Mouse (Mus musculus) limb, embryonic 13.5 days (tissue): ENCODE data around the gene Krtap24-1. TPM values are rescaled to one million over a fixed set of nuclear protein-coding genes. Genes with fewer than 3 reads are reported as not detected.

Experiments
- ATAC-seq: fragments of 200-750 bp; cut with Nextera tagmentation; 2 replicates; pipeline ENCODE4 v1.8.0; 2017; ENCODE audit warnings: low read depth, moderate number of reproducible peaks, moderate TSS enrichment; ENCODE audit not compliant: low FRiP score
- H3K27ac ChIP-seq: fragments of 300-500 bp; sonication (generic); 2 replicates; pipeline ENCODE4 v1.5.1; 2015; ENCODE audit warnings: inconsistent platforms, mild to moderate bottlenecking, moderate library complexity
- H3K27me3 ChIP-seq: fragments of 300-500 bp; sonication (generic); 2 replicates; pipeline ENCODE4 v1.6.1; 2015; ENCODE audit warnings: mild to moderate bottlenecking, inconsistent platforms
- H3K36me3 ChIP-seq: fragments of 300-500 bp; sonication (generic); 2 replicates; pipeline ENCODE4 v1.6.1; 2015; ENCODE audit warnings: inconsistent platforms, mild to moderate bottlenecking, moderate library complexity
- H3K4me1 ChIP-seq: fragments of 300-500 bp; sonication (generic); 2 replicates; pipeline ENCODE4 v1.6.1; 2015; ENCODE audit warnings: inconsistent platforms
- H3K4me2 ChIP-seq: fragments of 300-500 bp; sonication (generic); replicated peaks from 2 replicates; pipeline ENCODE4 v1.6.1; 2015; ENCODE audit warnings: inconsistent platforms, mild to moderate bottlenecking, moderate library complexity
- H3K4me3 ChIP-seq: fragments of 300-500 bp; sonication (generic); 2 replicates; pipeline ENCODE4 v1.5.1; 2015; ENCODE audit warnings: moderate library complexity, mild to moderate bottlenecking, inconsistent platforms
- H3K9ac ChIP-seq: fragments of 300-500 bp; sonication (generic); 2 replicates; pipeline ENCODE4 v1.6.1; 2015; ENCODE audit warnings: mild to moderate bottlenecking, inconsistent platforms
- H3K9me3 ChIP-seq: fragments of 300-500 bp; sonication (generic); 2 replicates; pipeline ENCODE4 v1.6.1; 2016; ENCODE audit warnings: inconsistent platforms
- WGBS: fragments of 180-500 bp; shearing (Covaris S2); methylation state at CpG from one replicate; pipeline ENCODE4 v1.1.7; 2015; 5-methylcytosine and 5-hydroxymethylcytosine counted together
- polyA plus RNA-seq: library from polyadenylated mRNA; unstranded; fragments of >200 nt; fragmentation: Nextera tagmentation; extraction: Ambion mirVana; gene quantifications from 2 replicates; pipeline ENCODE4 v1.2.1, GENCODE M21; 2015

Gene Krtap24-1
- polyA plus RNA-seq, 1 experiment from 2014 or later: not detected

DNA sequence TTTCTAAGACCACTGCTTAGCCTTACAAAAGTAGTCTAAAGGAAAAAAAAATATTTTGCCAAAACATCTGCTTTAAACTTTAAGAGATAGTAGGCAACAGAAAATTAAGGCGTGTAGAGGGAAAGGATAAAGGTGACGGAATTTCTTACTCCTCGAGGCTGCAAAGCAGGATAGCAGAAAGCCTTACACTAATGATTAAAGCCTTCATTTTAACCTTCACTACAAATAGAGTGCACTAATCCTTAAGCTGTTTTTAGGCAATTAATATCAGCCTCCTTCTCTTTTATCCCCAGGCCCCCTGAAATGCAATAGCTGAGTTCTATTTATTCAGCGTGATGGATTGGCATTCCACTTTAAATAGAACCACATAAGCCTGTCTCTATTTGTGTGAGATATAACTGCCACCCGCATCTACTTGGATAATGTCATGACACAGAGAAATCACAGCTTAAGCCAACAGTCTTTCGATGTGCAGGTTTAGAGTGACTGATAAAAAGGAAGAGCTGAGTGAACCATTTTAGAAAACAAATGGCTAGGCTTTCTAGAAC lies 50.4 kb downstream of the Krtap24-1 start:
- ATAC-seq: no peak
- H3K27me3 ChIP-seq: no peaks in the 10 kb centered on the region
- H3K9me3 ChIP-seq: no peaks in the 10 kb centered on the region
- no peak overlapping the region for H3K27ac ChIP-seq
- no peaks in the 10 kb centered on the region for H3K4me1 ChIP-seq
- 46% methylated on average over 6 of the region's 6 CpGs for WGBS
- no peak overlapping the region for H3K9ac ChIP-seq
- 0 out of 2 replicates have a peak overlapping the region, but pooled peaks have one; percentile 4 for H3K4me2 ChIP-seq
- H3K4me3 ChIP-seq: peak overlapping the region; percentile 5; the same call in 1 of the 2 replicates
- H3K36me3 ChIP-seq: no peaks in the 10 kb centered on the region

Other genes with a start within 250 kb of the Krtap24-1 start
- not detected in 2 replicates for gene Cldn17, start 105.3 kb downstream of the Krtap24-1 start, polyA plus RNA-seq
- gene Cldn8, start 49.1 kb downstream of the Krtap24-1 start, polyA plus RNA-seq: 4.1 and 5.4 TPM in 2 replicates
- gene 2310079G19Rik, start 15.4 kb upstream of the Krtap24-1 start, polyA plus RNA-seq: not detected in 2 replicates
- not detected in 2 replicates for gene Krtap26-1, start 35.5 kb upstream of the Krtap24-1 start, polyA plus RNA-seq
- gene Krtap27-1, start 59.4 kb upstream of the Krtap24-1 start, polyA plus RNA-seq: not detected in 2 replicates
- gene 2310061N02Rik, start 95.7 kb upstream of the Krtap24-1 start, polyA plus RNA-seq: not detected in 2 replicates
- gene Krtap13-1, start 116.6 kb upstream of the Krtap24-1 start, polyA plus RNA-seq: not detected in 2 replicates
- gene Krtap13, start 139.4 kb upstream of the Krtap24-1 start, polyA plus RNA-seq: not detected in 2 replicates
- not detected in 2 replicates for gene 2310034C09Rik, start 146.6 kb upstream of the Krtap24-1 start, polyA plus RNA-seq
- gene 2310057N15Rik, start 161.9 kb upstream of the Krtap24-1 start, polyA plus RNA-seq: not detected in 2 replicates
- not detected in 2 replicates for gene Gm5965, start 165.6 kb upstream of the Krtap24-1 start, polyA plus RNA-seq
- not detected in 2 replicates for gene Gm20741, start 199.9 kb upstream of the Krtap24-1 start, polyA plus RNA-seq
- gene Krtap15, start 207.9 kb upstream of the Krtap24-1 start, polyA plus RNA-seq: not detected in 2 replicates
- gene Krtap14, start 213.9 kb upstream of the Krtap24-1 start, polyA plus RNA-seq: not detected in 2 replicates